Mouse (Mus musculus): ENCODE results near the gene Bicc1.

- TF ChIP-seq CTCF (IDR thresholded peaks at IDR 0.05), result no peak
- no peak for TF ChIP-seq EP300 (IDR thresholded peaks at IDR 0.05)
Measured at GRCm38 (mm10) chr10:70878046-70878445, 281.5 kb downstream of the Bicc1 start.
